Mouse (Mus musculus) lung, adult 2 months (tissue): ENCODE results near the gene Gm10283.

Experiments
- CTCF ChIP-seq: fragments of 200-500 bp; IDR thresholded peaks from 2 replicates; pipeline ENCODE4 v1.5.1; 2011; ENCODE audit warnings: mild to moderate bottlenecking, low read length, control low read depth; ENCODE audit not compliant: insufficient read depth
- POLR2A ChIP-seq: fragments of 200-500 bp; IDR thresholded peaks from 2 replicates; pipeline ENCODE4 v1.6.1; 2011; ENCODE audit warnings: low read depth, mild to moderate bottlenecking, control low read depth, low read length, borderline replicate concordance; ENCODE audit errors: extremely low read depth

DNA sequence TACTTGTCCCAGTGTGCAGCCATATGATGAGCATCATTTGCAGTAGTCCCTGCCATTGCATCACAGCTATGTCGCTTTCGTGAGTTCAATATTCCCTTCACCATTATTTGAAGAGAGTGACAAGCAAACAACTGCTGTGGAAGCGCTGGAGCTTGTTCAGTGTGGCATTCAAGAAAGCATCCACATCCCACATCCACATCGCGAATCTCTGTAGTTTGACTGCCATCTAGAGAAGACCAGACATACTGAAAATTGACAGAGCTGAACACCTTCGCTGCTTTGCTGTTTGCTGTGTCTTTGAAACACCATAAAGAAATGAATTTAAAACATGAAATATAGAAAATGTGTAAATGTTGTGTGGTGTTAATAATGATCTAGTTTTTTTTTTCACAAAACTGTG, 58.0 kb downstream of the Gm10283 start:
- TF ChIP-seq CTCF (no peak), POLR2A (no peak)
